Mouse (Mus musculus): ENCODE results near the gene Unc13c.

The Unc13c gene

GRCm38 (mm10) chr9:73638119-73638518 lies 330.6 kb downstream of the Unc13c start:
- DNase-seq (ENCODE audit: low spot score), result no peak

- DNase-seq (ENCODE audit: low spot score), result no peak
Observed at GRCm38 (mm10) chr9:73625171-73625570, 343.6 kb downstream of the Unc13c start.

GRCm38 (mm10) chr9:73612896-73613295 lies 355.9 kb downstream of the Unc13c start:
- DNase-seq (ENCODE audit: low spot score), result no peak

- no peak for DNase-seq (ENCODE audit: low spot score)
Observed at GRCm38 (mm10) chr9:73603921-73604320, 364.8 kb downstream of the Unc13c start.

GRCm38 (mm10) chr9:73565558-73565957 lies 403.2 kb downstream of the Unc13c start:
- no peak for DNase-seq (ENCODE audit: low spot score)

- no peak for DNase-seq (ENCODE audit: low spot score)
Observed at GRCm38 (mm10) chr9:73560037-73560436, 408.7 kb downstream of the Unc13c start.

- DNase-seq (ENCODE audit: low spot score), result peak; percentile 11
Observed at GRCm38 (mm10) chr9:73557805-73558204, 411.0 kb downstream of the Unc13c start.

GRCm38 (mm10) chr9:73555354-73555753 lies 413.4 kb downstream of the Unc13c start:
- no peak for DNase-seq (ENCODE audit: low spot score)

- no peak for DNase-seq (ENCODE audit: low spot score)
Observed at GRCm38 (mm10) chr9:73472568-73472967, 496.2 kb downstream of the Unc13c start.

GRCm38 (mm10) chr9:73462027-73462426 lies 506.7 kb downstream of the Unc13c start:
- DNase-seq (ENCODE audit: low spot score), result no peak

- no peak for DNase-seq (ENCODE audit: low spot score)
Observed at GRCm38 (mm10) chr9:73450009-73450408, 518.8 kb downstream of the Unc13c start.

- DNase-seq (ENCODE audit: low spot score), result no peak
Observed at GRCm38 (mm10) chr9:73449216-73449615, 519.5 kb downstream of the Unc13c start.

- no peak for DNase-seq (ENCODE audit: low spot score)
Observed at GRCm38 (mm10) chr9:73431925-73432324, 536.8 kb downstream of the Unc13c start.
